Mouse (Mus musculus): ENCODE measurements around the gene Arhgap10.
"Not testable (repeated sequence)": the region's sequence is repeated elsewhere in the genome, so short reads cannot be mapped to it uniquely, and the experiment has no call there.

The Arhgap10 gene

DNA sequence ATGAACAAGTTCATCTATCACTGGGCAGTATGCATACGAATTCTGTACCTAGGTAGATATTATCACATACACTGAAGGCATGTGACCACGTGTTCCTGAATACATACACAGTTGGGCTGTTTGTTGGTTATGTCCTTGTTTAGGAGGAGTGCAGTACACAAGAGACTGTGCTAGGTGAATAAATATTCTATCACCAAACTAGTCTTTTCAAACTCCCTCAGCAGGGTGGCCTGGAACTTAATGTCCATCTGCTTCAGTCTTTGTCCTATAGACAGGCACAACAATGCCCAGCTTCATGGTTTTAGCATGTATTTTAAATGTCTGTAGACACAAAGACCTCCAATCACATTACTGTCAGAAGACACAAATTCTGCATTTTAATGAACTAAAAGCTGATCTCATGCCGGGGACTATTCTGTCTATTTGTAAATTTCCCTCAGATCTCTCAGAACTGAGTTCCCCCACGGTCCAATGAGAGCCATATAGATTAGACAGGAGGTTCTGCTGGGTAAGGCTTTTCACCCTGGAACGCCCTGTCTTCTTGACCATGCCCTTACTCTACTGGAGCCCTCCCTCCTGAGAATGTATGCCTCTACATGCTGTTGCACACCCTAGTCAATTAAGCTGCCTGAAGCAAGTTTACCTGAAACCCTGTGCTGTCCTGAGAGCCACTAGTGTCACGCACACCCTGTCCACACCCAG lies 177.6 kb downstream of the Arhgap10 start:
- no peak for DNase-seq

DNA sequence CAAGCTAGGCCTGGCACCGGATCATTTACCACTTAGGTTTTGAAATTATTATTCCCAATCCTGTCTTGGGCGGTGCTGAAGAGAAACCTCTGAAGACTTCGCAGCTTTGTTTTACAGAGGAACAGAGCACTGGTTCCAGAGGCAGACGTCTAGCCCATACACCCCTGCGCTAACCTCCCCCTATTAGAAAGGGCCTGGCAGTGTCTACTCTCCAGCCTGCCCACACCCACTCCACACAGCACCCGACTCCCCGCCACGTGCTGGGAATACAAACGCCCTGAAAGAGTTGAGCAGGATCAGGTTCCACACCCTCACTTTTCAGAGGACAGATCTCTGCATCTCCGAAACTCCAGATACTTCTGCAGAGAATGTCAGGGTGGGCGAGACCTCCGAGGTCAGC lies 180.5 kb downstream of the Arhgap10 start:
- no peak for DNase-seq

DNA sequence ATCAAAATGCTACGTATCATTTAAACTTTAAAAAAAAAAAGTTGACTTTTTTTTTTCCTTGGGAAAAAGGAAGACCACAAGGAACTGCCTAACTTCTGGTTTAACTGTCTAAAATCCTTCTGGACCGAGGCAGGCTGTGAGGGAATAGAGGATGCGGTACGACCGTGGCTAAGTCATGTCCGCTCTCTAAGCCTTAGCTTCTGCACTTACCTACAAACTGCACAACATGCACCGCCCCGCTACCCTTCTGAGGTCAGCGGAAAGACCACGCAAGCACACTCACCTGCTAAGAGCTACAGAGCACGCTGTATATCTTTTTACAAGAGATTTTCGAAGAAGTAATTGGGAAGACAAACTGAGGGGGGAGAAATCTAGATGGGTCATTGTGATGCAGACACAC lies 186.6 kb downstream of the Arhgap10 start:
- no peak for DNase-seq

DNA sequence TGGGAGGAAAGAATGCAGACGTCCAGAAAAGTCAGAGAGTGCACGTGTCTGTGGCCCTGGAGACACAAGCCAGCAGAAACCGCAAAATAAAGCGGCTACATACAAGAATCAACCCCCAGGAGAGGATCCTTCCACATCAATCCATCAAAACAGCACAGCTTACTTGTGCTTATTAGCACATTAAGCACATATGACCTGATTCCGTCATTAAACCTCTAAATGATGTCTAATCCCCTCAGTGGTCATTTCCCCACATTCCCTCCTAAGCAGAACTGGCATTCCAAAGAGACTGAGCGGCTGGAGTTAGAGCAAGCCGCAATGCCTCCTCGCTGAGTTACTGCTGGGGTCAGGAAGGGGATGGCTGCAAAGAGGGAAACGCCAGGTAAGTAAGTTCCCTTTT lies 187.4 kb downstream of the Arhgap10 start:
- no peak for DNase-seq

DNA sequence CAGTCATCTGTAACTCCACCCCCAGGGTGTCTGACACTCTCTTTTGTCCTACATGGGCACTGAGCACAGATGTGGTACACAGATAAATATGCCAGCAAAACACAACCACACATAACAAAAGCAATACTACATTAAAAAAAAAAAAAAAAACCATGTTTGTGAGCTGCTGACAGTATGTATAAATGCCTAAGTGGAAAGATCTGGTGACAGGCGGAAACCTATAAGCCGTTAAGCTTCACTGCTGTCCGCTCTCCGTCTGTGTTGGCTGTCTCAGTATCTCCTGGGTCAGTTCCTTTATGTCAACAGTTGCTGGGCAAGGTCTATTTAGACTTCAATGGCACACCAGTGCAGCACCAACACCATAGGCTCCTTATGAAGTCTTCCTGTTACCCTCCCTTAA lies 188.0 kb downstream of the Arhgap10 start:
- no peak for DNase-seq

DNA sequence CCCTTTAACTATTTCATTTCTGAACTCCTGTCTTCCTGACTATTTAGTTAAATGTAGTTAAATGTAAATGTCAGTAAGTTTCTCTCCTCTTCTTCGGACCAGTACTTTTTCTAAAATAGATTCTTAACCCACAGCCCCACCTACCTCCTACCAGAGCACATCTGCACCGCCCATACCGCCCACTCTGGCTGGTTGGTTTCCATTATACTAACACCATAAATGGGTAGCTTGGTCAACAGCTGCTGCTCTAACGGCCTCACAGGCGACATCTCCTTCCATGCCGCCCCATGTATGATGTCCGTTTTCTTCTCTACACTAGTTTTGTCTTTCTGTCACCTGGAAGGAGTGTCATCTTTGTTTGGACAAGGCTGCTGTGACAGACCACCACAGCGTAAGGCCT lies 189.3 kb downstream of the Arhgap10 start:
- no peak for DNase-seq

DNA sequence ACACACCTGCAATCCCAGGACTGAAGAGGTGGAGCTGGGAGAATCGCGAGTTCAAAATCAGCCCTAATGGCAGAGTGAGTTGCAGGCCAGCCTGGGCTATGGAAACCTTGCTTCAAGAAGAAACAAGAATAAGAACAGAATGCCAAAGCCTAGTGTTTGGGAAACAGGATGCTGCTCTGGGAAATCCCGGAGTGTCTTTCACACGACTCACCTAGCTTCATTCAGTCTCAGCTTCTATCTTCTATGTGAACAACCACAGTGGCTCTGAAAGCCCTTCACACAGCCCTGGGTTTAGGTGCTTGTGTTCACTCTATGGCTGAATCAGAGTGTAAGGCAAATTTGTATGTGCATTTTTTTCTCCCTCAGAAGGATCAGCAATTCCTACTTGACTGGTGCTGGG lies 190.4 kb downstream of the Arhgap10 start:
- no peak for DNase-seq

DNA sequence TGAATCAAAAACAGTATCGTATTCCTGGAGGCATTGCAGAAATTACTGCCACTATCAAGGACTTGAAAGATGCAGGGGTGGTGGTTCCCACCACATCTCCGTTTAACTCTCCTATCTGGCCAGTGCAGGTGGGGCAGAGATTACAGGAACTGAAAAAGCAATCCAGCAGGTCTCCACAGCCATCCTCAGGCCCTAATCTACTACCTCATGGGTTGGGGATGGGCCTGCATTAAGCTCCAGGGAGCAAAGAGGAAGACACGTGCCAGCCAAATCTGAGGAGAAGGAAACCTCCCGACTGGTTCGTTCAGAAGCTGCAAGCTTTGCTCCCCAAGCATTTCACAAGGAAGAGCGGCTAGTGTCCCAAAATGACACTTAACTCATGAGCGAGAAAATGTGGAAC lies 195.0 kb downstream of the Arhgap10 start:
- not testable (repeated sequence) for DNase-seq

DNA sequence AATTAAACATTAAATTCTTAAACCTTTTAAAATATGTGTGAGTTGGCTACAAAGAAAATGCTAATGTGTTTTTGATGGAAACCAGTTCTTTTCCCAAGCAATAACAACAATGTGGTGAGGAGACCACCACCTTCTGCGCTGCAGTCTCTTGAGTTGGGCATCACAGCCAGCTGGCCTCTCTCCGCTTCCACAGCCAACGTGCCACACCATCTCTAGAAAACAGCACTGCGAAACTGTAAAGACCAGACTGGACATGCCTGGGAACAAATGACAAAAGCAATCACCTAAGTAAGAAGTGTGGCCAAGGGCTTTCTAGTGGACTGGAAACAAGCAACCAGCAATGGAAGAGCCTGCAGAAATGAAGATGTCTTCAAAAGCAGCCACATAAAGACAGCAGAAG lies 195.9 kb downstream of the Arhgap10 start:
- no peak for DNase-seq

DNA sequence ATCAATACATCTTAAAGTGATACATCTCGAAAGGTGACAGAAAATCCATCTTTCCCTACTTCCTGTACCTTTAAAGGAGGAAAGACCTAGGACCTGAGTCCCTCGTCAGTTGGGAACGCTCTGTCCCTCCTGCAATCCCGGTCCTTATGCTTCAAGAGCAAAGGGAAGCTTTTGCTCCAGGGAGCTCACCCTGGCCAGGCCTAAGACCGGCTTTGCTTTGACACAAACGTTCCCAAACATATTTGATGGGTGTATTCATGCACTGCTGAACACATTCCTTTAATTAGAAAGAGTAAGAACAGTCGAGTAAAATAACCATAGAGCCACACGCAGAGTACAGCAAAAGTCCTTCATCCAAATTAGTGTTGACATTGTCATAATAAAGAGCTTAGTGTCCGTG lies 199.2 kb downstream of the Arhgap10 start:
- DNase-seq: no peak

DNA sequence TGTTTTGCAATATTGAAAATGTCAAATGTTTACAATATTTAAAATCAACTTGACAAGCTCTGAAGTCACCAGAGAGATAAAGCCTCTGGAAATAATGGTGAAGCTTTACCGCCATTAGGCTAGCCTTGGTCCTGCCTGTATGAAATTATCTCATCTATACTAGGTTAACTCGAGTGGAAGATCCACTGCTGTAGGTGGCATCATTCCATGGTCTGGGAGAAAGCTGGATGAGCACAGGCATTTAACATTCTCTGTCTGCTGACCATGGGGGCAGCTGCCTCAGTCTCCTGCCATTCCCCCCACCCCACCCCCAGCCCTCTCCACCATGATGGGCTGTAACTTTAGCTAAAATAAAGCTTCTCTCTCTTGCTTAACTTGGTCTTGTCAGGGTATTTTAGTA lies 200.0 kb downstream of the Arhgap10 start:
- DNase-seq: no peak

DNA sequence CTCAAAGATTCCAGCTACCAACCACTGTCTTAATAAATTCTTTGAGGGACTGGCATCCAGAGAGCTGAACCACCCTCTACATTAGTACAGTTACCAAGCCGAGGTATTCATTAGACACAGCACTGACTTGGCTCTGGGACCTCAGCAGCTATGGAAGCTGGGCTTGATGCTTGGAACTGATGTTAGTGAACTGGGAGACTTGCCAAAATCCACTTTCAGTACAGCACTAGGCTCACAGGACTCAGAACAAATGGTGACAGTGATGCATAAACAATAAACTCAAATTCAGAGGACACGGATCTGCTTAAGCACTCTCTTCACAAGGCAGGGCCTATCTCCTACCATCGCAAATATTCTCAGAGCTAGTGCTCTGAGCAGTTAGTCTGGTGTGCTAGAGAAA lies 204.8 kb downstream of the Arhgap10 start:
- no peak for DNase-seq

DNA sequence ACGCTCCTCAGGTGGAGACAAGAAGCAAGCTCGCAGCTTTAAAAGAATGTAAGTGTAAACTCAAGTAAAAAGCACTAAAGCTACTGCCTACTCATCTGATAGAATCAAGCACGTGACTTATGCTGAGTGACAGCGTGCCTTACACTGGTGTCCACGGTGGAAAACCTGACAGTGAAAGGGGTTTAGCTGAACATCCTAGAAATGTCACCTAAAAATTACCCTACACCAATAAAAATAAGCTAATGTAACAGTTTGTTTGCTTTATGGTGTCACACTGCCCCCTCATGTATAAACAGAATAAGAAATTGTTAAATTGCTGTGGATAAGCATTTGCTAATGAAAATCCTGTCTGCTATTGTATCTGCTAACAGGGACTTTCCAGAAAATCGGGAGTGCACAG lies 206.0 kb downstream of the Arhgap10 start:
- DNase-seq: no peak

DNA sequence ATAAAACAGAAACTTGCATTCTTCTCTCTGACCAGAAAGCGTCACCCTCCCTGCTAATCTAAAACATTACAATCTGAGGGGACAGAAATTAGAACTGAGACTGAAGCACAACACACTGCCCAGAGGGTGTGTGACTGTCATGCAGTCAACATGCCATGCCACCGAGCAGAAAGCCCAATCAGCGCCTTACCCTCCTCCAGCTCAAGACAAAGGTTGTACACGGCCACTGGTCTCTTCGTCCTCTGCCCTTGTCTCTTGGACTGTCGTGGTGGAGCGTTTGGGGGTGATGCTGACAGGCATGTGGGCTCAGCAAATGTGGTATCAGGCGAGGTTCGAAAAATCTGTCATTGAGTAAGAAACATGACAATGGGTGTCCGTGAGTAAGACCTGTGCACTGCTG lies 207.2 kb downstream of the Arhgap10 start:
- DNase-seq: no peak

DNA sequence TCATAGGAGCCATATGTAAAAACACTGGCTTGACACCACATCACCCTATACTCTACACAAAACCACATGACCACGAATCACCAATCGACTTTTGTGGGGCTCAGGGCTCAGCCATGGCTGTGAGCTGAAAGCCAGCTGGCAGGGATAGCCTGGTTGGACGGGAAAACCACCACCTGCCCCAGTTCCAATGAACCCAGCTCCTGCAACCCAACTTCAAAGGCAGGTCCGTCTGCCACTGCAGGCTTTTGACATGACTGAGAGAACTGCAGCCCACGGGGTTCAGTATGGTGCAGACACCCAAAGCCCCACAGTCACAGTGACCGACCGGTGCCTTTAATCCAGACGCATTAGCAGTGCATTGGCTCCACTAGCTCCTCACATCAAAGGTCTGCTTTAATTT lies 207.7 kb downstream of the Arhgap10 start:
- DNase-seq: no peak

DNA sequence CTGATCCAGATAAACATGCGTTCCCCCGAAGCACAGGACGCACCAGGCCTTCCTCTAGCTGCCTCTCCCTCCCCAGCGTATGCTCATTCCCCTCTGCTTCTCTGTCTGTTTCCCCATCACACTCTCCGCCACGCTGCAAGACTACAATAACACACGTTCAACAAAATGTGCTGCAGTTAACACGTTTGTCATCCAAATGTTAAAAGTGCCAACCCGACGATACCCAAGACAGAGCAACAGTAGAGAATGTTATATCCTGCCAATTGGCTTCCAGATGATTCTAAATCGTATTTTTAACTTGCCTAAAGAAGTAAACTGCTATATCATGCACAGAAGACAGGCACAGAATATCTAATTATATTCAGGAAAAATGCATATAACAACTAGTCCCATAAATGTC lies 223.2 kb downstream of the Arhgap10 start:
- no peak for DNase-seq

DNA sequence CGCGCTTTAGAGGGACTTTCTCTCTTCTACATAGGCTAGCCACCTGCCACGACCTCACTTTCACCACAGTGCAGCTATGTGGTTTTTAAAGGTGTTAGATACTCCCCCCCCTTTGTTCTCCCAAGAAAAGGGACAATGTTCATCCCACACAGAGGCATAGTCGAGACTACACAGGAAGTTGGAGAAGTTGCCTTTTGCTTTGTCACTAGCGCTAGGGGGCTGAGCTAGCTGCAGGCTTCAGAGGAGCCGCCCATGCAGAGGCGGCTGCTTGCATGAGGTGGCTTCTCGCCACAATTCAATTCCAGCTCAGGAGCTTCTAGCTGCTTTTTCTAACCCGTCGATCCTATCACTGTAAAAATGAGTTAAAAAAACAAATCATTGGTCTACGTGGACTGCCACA lies 225.1 kb downstream of the Arhgap10 start:
- DNase-seq: no peak

DNA sequence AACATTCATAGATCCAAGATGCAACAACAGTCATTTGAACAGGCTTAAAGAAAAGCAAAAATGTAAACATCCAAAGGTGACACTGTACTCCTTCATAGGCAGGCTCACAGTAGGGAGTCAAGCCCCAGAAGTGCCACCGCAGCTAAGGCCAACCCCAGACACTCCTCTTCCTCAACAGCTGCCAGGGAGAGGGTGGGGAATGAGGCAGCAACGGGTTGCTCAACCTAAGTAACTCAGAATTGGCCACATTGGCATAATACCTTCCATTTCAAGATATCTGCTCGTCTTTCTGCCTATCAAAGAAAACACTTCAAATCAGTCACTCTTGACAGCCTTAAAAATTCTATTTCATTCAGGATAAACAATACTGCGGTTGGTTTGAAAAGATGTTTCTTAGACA lies 225.6 kb downstream of the Arhgap10 start:
- no peak for DNase-seq

DNA sequence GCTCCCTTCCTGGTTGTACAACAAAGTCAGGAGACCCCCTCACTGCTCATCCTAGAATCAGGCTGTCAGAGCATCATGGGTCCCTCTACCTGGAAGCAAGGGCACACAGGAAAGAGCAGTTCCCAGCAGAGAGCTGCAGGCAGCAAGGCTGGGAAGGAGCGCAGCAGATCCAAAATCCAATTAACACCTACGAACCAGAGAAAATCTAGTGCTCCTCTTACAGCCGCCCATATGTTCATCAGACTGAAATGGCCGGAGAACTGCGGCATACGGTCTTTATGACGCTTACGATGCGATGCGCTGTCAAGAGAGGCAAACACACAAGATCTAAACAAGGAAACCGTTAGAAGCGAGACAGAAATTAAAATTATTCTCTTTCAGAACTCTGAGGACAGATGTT lies 229.3 kb downstream of the Arhgap10 start:
- DNase-seq: no peak

DNA sequence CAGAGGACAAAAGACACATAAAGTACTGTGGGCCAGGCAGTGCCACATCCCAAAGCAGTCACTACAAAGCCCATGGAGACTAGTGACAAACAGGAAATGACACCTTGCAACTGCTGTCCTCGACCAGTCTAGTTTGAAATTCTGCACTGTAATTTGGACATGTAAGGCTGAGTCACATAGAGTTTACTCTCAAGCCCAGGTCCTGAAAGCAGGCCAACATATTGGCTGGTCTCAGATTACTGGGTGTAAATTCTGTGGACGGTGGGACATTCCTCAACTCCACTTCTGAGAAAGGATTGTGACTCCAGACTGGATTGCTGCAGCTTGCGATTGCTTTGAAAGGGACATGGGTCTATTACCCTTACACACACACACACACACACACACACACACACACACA lies 229.7 kb downstream of the Arhgap10 start:
- no peak for DNase-seq

DNA sequence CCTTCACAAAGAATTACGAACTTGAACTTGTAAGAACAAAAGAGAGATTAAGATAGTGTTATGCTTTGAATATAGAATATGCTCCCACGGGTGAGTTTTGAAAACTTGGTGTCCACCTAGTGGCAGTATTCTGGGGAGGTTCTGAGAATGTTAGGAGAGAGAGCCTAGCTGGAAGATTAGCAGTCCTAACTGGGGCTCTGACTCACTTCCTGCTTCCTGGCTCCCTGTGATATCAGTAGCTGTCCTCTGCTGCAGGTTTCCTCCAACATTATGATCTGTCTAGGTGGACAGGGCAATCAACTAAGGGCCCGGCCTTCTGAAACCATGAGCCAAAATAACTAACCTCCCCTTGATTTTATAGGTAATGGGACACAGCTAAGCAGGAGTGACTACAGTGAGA lies 233.3 kb downstream of the Arhgap10 start:
- no peak for DNase-seq

DNA sequence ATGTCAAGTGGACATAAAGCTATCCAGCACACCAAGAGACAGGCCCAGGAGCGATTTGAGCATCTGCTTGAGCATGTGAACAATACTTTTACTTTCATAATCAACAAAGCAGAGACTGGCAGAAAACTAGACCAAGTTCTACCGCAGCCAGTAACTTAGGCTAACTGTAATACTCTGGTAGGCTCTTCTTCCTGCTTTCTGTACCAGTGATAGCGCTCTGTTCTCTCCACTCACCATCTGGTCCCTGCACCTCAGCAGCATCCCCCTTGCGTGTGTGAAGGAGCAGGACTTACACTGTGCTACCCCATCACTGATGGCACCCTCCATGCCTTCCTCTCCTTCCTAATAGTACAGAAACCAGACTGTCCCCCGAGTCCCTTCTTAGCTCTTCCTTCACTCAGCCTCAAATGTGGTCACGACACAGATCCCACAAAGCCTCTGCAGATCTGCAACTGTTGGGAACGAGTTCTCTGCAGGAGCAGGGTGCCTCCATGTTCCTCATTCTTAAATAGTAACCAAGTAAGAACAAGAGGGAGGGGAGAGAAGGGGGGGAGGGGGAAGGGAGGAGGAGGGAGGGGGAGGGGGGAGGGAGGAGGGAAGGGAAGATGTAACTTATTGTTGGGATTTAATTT lies 235.0 kb downstream of the Arhgap10 start:
- no peak for DNase-seq

DNA sequence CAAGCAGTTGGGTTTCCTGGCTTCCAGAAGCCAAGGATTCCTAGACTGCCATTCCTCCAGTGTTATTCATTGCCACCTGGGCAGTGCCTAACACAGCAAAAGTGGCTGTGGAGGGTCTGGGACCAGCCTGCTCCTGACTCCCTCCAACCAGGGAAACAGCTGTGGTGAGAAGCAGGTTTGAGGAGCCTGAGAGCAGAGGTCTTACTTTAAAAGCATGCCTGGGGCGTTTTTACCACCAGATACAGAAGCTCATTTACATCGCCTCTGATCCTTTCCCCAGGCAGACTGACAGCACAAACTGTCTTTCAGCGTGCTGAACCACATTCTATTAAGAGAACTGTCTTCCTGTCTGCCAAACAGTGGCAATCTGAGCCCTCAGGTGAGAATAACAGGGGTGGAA lies 237.8 kb downstream of the Arhgap10 start:
- DNase-seq: no peak

DNA sequence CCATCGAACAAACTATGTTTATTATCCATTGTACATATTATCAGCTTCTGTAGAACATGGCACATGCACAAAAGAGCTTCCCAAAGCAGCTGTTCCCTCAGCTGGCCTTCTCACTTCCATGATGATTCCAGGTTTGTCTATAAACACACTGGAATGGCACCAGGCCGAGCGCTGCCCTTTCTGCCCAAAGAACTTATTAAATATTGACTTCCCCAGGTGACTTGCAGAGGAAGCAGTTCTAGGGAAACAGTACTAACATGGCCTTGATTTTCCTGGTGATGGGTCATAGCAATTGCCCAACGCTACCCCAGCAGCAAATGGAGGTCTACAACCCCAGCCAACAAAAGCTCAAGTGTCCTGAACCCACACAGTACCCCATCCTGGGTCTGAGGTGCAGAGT lies 239.5 kb downstream of the Arhgap10 start:
- no peak for DNase-seq

DNA sequence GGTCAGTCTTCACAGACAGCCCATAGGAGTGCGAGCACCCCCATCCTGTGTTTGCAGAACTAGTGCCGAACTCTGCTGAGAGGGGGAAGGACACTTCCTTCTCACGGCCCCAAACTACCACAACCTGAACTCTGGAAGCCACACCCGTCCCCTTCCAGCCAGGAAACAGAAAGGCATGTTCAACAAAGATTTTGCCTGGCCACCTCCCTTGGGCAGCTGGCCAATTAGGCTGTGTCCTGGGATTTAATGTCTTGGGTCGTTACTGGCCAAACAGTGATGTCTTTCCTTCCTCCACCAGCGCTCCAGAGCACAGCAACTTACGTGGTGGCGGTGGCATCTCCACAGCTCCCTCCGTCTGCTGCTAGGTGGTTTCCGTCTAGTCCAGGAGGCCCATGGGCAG lies 240.9 kb downstream of the Arhgap10 start:
- DNase-seq: no peak

Data from cerebellum, adult 8-10 months (tissue).